Mouse (Mus musculus) hematopoietic stem cell, adult 5-6 weeks (primary cell): ENCODE measurements around the gene Olfr1462. TPM values are rescaled to one million over a fixed set of nuclear protein-coding genes. Genes with fewer than 3 reads are reported as not detected.

Experiments
- ATAC-seq, 2 experiments: fragments of 125-278 bp in 1 of 2; replicated peaks in 1 of 2; 2 replicates each; pipeline ENCODE4 v1.8.0; 2016 to 2017; ENCODE audit warnings: inconsistent platforms in 2 of 2, mild to moderate bottlenecking in 2 of 2, moderate number of reproducible peaks in 2 of 2, low read depth in 1 of 2, moderate TSS enrichment in 1 of 2; ENCODE audit not compliant: low FRiP score in 2 of 2, poor library complexity in 2 of 2, severe bottlenecking in 2 of 2, insufficient read depth in 1 of 2, low TSS enrichment in 1 of 2
- total RNA-seq: library from RNA; stranded (forward); fragments of 172-1452, 232-1000 nt; gene quantifications from 2 replicates; pipeline ENCODE4 v1.2.3, GENCODE M21; 2017

The Olfr1462 gene
- total RNA-seq: not detected in 2 replicates

GRCm38 (mm10) chr19:13185434-13185833 lies at the start of gene Olfr1462:
TSS of gene Olfr1462 (plus strand) at chr19:13185734.
- no peak for ATAC-seq

- ATAC-seq: no peak
Observed at GRCm38 (mm10) chr19:13149449-13149848, 36.1 kb upstream of the Olfr1462 start, which contains the start of gene Olfr1459. TSS of gene Olfr1459 (minus strand) at chr19:13149549.

GRCm38 (mm10) chr19:13162700-13163099 lies 22.8 kb upstream of the Olfr1462 start, which contains the start of gene Olfr1461:
TSS of gene Olfr1461 (plus strand) at chr19:13163000.
- ATAC-seq: no peak

GRCm38 (mm10) chr19:13221666-13222065 lies 36.1 kb downstream of the Olfr1462 start:
- no peak for ATAC-seq

GRCm38 (mm10) chr19:13231028-13231427 lies 45.5 kb downstream of the Olfr1462 start, which contains the start of gene Olfr1463:
TSS of gene Olfr1463 (plus strand) at chr19:13231328.
- no peak for ATAC-seq

Other genes starting within 250 kb of the Olfr1462 start
- not detected in 2 replicates for gene Olfr1450, start 235.5 kb upstream of the Olfr1462 start, total RNA-seq
- not detected in 2 replicates for gene Olfr1451, start 190.7 kb upstream of the Olfr1462 start, total RNA-seq
- not detected in 2 replicates for gene Olfr1453, start 157.4 kb upstream of the Olfr1462 start, total RNA-seq
- gene Olfr1454, start 125.1 kb upstream of the Olfr1462 start, total RNA-seq: not detected in 2 replicates
- gene Olfr1457, start 87.8 kb upstream of the Olfr1462 start, total RNA-seq: not detected in 2 replicates
- not detected in 2 replicates for gene Olfr1458, start 79.0 kb upstream of the Olfr1462 start, total RNA-seq
- not detected in 2 replicates for gene Olfr1459, start 36.2 kb upstream of the Olfr1462 start, total RNA-seq
- not detected in 2 replicates for gene Olfr1461, start 22.7 kb upstream of the Olfr1462 start, total RNA-seq
- gene Olfr1463, start 45.6 kb downstream of the Olfr1462 start, total RNA-seq: not detected in 2 replicates
- gene Olfr1465, start 129.8 kb downstream of the Olfr1462 start, total RNA-seq: not detected in 2 replicates
- not detected in 2 replicates for gene Olfr1466, start 153.1 kb downstream of the Olfr1462 start, total RNA-seq
- gene Olfr1467, start 176.5 kb downstream of the Olfr1462 start, total RNA-seq: not detected in 2 replicates
- gene Olfr1469, start 222.1 kb downstream of the Olfr1462 start, total RNA-seq: not detected in 2 replicates